Mouse (Mus musculus) right cerebral cortex, postnatal 36 days (tissue): ENCODE measurements around the gene Gm11273.
"Not testable (repeated sequence)": the region's sequence is repeated elsewhere in the genome, so short reads cannot be mapped to it uniquely, and the experiment has no call there.

ENCODE experiments used
- DNase-seq, 2 experiments: peaks; one replicate each; pipeline ENCODE4 v3.0.0; 2022; ENCODE audit warnings: low spot score in 2 of 2, mixed read lengths in 1 of 2

Gm11273 gene

GRCm38 (mm10) chr13:21501182-21501581 lies at the start of gene Gm11273:
Gene Gm11273, minus strand, starts transcription at chr13:21501418.
- DNase-seq = not testable (repeated sequence)

DNA sequence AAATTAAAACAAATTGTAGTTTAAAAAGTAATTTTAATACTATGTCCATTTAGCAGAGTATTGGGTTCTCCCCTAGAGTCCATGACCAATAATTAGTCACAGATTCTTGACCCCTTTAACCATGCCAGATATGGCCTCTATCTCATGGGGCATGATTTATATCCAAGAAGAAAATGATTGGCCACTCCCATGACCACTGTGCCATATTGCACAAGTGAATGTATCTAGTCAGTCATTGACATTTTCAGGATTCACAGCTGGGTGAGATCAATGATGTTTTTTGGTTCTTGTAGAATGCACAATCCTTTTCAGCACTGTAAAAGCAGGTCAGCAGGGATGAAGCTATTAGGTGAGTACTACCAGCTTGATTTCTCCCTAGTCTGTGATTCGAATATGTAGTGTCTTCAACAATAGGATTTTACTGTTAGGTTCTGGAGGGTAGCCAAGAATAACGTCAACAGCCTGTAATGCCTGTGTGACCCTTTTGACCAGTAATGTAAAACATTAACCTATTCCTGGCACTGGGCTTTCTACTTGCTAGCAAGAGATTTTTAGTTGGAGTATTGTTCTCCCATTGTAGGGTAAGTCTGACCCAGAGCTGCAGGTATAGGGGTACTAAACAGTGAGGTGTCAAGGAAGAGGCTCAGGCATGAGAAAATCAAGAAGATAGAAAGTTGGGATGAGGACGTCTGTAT lies 49.3 kb upstream of the Gm11273 start:
- no peak for DNase-seq

DNA sequence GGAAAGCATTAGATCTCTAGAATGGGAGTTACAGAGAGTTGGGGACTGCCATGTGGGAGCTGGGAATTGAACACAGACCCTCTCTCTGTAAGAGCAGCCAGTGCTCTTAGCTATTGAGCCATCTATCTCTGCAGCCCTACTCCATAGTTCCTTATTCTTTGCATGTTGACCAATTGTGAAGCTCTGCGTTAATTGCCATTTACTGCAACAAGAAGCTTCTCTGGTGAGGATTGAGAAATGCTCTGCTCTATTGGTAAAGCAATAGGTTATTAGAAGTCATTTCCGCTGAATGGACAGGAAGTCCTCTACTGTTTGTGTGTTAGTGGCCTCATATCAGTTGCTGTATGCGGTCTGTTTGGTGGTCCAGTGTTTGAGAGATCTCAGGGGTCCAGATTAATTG lies 48.3 kb upstream of the Gm11273 start:
- DNase-seq = no peak

- DNase-seq = no peak
Measured at GRCm38 (mm10) chr13:21542708-21543107, 41.5 kb upstream of the Gm11273 start, which contains the start of gene Olfr1366. Gene Olfr1366, minus strand, starts transcription at chr13:21542808.

DNA sequence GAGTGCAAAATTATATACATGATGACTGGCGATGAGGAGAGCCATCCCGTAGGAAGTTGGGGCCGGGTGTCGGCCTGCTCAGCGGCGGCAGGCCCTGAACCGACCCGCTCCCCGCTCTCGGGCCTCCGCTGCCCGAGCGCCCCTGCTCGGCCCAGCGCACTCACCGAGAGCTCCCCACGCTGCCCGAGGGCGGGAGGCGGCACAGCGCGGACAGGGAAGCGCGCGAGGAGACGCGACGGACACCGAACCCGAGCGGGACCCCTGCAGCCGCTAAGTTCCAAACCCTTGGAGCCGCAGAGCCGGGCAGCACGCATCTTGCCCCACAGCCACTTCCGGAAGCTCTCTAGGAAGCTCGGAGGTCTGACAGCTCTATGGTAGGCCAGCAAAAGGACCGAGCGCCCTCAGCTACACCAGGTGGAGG lies 29.6 kb upstream of the Gm11273 start, which contains the start of gene Zkscan8:
TSS of gene Zkscan8 (minus strand) at position 340 of the 421 bp plus-strand sequence.
- peak; percentile 76 for DNase-seq

DNA sequence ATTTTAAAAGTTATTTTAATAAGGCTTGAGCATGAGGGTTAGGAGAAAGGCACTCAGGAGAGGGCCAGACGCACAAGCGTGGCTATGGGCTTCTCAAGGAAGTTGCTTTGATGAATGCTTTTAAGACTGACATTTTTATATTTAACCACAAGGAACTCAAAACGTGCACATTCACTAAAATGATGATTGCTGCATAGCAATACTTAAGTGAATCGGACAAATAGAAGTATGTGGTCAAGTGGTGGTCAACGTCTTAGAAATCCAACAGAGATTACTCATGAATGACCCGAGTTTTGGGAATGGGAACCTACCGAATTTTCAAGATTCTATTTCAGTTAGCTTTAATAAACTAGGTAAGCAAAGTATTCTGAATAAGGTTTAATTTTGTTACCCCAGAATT lies 28.9 kb upstream of the Gm11273 start:
- DNase-seq = no peak

DNA sequence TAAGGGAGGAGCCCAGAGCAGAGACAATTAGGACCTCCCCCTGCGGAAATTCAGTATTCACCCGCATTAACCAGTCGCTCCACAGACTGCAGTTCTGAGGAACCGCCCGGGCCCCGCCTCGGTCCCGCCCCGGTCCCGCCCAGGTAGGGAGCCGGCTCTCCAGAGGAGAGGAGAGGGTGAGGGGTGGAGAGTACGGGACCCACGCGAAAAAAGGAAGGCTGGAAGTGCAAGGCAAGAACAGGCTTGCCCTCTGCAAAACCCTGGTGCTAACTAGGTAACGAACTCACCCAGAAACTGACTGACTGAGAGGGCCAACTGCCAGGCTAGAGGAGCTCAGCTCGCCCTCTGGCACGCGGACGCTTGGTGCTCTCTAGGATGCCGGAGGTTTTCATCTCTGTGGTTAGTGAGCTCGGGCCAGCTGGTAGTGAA lies 5.0 kb upstream of the Gm11273 start:
- peak; percentile 63 to 65 for DNase-seq

GRCm38 (mm10) chr13:21502296-21502695 lies 1.1 kb upstream of the Gm11273 start:
- no peak for DNase-seq

DNA sequence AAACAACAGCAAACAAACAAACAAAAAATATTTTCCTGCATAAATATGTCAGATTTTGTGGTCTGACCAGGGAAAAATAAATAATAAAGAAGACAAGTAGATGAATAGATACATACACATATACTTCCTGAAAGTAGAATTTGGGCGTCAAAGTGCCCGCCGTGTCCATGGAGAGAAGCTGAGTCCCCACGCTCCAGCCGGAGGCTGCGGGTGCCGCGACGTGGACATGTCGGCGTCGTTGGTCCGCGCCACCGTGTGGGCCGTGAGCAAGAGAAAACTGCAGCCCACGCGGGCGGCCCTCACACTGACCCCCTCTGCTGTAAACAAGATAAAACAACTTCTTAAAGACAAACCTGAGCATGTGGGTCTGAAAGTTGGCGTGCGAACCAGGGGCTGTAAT lies 6.1 kb downstream of the Gm11273 start, which contains the start of gene AK157302:
TSS of gene AK157302 (plus strand) at position 144 of the 400 bp plus-strand sequence.
- no peak for DNase-seq

- no peak for DNase-seq
Measured at GRCm38 (mm10) chr13:21492847-21493246, 8.4 kb downstream of the Gm11273 start.

DNA sequence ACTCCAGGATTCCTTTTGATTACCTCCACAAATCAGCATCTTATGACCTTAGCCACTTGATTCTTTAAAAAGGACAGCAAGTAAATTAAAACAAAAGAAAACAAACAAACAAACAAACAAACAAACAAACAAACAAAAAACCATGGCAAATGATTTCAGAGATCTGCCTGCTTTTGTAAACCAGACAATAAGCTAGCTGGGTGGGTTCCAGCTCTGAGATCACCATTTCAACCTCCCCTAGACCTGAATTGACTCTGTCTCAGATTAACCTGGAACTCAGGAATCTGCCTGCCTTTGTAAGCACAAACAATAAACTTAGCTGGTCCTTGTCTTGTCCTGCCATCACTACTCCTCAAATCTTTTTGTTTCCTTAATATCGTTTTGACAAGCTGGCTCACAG lies 14.3 kb downstream of the Gm11273 start:
- DNase-seq = no peak

GRCm38 (mm10) chr13:21478759-21479670 lies 22.2 kb downstream of the Gm11273 start, which contains the start of the genes Zkscan4 and Gm10065:
Gene Zkscan4, plus strand, starts transcription at chr13:21478907.
Gene Gm10065, minus strand, starts transcription at chr13:21479441.
- peak; percentile 68 to 75 for DNase-seq

DNA sequence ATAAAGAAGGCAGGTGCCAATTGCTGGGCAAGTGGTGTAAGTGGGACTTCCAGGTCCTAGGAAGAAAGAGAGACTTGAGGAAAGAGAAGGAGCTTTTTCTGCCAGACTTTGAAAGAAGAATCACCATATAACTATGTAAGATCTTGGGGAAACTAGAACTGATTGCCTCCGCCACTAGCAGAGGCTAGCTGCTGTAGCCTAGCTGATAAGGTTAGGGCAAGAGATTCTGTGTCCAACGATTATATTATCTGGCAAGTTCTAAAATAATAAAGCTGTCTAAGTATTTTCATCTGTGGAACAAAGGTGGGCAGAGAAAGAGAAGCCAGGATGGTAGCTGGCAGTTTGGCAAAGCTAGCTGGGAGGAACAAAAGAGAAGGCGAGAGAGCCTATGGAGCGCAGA lies 28.8 kb downstream of the Gm11273 start:
- DNase-seq = no peak

DNA sequence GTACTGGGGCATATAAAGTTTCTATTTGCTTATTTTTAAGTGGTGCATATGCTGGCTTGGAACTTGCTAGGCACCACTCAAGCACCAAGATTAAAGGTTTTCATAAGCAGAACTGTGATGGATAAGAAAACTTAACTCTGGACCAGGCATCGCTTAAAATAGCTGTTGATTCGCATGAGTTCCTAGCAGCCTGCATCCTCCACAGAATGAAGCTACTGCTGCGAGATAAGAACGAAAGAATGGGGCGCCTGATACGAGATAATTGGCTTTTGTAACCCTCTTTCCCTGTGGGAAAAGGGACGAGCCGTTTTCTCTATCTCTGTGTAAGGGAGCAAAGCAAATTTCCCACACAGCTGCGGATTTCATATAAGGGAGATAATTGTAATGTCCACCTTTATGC lies 32.1 kb downstream of the Gm11273 start:
- DNase-seq = no peak

DNA sequence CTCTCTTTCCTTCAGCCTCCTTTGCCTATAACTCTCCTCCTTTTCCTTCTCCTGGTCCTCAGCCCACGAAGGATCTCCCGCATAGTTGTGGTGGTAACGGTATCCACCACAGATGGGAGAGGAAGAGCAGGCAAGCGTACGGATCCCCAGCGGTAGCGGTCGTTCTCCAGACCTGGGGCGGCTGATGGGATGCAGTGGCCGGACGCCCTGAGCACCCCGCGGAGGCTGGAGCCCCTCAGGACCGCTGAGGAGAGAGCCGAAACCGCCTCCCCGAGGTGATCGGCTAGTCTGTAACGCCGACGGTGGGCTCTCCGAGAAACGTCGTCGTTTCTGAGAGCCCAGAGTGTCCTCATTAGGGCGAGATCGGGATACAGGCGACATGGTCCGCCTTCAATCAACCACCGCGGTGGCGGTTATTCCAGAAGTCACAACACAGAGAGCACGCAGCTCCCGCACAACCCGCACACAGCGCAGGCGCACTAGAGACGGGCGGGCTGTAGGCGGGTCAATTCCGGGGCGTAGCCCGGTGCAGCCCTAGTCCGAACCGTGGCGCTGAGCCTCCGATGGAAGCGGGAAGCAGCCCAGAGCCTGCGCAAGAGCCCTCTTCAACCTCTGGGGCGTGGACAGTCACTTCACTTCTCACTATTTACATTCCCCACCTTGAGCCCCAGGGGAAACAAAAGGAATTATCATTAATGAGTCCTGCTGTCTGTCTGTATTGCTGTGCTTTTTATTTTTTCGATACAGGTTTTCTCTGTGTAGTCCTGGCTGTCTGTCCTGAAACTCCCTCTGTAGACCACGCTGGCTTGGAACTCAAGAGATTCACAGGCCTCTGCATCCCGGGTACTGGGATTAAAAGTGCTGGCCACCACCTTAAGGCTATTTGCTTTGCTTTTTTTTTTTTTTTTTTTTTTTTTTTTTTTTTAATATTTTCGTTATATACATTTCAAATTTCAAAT lies 32.9 kb downstream of the Gm11273 start, which contains the start of gene Nkapl:
TSS of gene Nkapl (minus strand) at position 449 of the 959 bp plus-strand sequence.
- DNase-seq = peak; percentile 65 to 73

GRCm38 (mm10) chr13:21467336-21467735 lies 33.9 kb downstream of the Gm11273 start:
- no peak for DNase-seq

GRCm38 (mm10) chr13:21462516-21462915 lies 38.7 kb downstream of the Gm11273 start:
- not testable (repeated sequence) for DNase-seq

- DNase-seq = no peak
Measured at GRCm38 (mm10) chr13:21456347-21456746, 44.9 kb downstream of the Gm11273 start.

- DNase-seq = no peak
Measured at GRCm38 (mm10) chr13:21454133-21454532, 47.1 kb downstream of the Gm11273 start.

DNA sequence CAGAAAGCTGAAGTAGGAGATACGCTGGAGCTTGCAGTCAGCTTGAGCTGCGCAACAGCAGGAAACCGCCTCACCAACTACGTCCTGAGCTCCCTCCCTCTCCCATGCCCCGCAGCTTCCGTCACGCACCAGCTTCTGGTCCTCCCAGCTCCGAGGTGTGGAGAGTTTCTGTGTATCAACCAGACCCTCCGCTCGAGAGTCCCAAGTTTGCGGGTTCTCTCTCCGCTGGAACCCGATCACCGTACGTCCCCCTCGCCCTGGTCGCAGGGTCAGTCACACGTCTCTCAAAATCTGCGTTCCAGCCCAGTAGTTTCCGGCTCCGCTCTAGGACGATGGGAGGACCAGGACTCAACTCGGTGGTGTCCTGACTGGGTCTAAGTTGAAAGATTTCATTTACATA lies 47.8 kb downstream of the Gm11273 start, which contains the start of gene Zscan26:
TSS of gene Zscan26 (minus strand) at position 282 of the 400 bp plus-strand sequence.
- DNase-seq = peak; percentile 78 to 81

DNA sequence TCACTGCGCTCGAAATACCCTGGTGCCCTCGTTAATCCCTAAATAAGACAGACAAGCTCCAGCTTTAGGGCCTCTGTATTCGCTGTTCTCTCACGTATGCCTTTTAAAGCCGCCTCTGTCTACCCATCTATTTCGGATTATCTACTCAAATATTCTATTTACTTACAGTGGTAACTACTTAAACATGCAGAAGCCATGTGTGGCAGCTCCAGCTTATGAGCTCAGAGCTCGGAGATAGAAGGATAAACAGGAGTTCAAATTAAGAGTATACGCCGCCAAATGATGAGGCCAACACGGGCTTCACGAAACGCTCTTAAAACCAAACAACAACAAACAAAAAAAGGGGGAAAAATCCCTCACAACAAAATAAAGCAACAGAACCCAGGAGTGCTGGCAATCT lies 48.2 kb downstream of the Gm11273 start:
- DNase-seq = no peak
